Mouse (Mus musculus): ENCODE results near the gene Olfr1264. TPM values are rescaled to one million over a fixed set of nuclear protein-coding genes. Genes with fewer than 3 reads are reported as not detected.

Olfr1264 gene
- not detected in 2 replicates for total RNA-seq (2017)

DNA sequence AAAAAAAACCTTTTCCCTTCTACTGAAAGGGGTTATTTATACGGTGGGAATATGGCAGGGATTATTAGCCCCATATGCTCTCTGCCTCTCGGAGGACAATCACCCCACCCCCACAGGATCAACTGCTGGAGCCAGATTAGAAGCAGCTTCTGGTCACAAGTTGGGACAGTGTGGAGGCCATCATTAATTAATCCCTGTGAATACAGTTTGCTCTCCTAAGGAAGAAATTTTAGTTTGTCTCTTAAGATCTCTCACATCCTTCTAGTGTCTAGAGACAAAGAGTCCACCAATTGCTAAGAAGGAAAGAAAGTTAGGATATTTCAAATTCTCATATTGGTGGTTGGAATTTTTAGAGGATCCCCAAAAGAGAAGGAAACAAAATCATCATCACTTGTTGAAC lies at the start of gene Olfr1264:
Gene Olfr1264, minus strand, starts transcription at position 101 of the 400 bp plus-strand sequence.
- ATAC-seq (ENCODE audit: extremely low read depth, insufficient number of reproducible peaks, low FRiP score, poor library complexity, severe bottlenecking) = no peak

DNA sequence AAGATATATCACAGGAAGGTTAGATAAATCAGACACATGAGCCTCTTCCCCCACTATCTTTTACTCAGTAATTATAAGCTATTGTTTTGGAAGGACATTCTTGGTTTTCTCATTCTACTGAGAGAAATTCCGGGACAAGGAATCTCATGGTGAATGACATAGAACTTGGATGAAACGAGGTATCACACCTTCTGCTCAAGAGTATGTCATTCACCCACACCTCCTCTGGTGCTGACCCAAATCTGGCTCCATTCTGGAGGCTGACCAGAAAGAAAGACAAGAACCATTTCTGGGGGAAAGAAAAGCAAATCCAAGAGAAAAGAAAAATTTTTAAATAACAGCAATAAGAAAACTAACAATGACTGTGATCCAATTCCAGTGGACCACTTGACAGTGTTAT lies 44.7 kb upstream of the Olfr1264 start:
- no peak for ATAC-seq (ENCODE audit: extremely low read depth, insufficient number of reproducible peaks, low FRiP score, poor library complexity, severe bottlenecking)

DNA sequence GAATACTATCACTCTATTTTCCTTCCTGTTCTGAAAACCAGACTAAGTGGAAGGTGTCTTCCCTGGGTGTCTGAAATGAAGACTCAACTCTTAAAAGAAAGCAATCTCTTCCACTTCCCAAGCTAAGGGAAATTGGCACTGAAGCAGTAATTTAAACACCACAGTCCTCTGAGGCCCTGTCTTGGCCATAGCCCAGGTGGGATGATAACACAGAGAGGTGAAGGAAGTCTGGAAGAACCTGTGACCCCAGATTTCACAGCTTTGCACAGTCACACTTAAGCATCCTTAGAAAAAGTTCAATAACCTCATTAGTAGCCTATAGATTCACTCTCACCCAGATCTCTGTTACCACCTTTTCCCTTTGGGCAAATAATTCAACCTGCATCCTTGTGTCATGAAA lies 38.1 kb upstream of the Olfr1264 start, which contains the start of gene Olfr140:
Gene Olfr140, minus strand, starts transcription at position 101 of the 400 bp plus-strand sequence.
- no peak for ATAC-seq (ENCODE audit: extremely low read depth, insufficient number of reproducible peaks, low FRiP score, poor library complexity, severe bottlenecking)

DNA sequence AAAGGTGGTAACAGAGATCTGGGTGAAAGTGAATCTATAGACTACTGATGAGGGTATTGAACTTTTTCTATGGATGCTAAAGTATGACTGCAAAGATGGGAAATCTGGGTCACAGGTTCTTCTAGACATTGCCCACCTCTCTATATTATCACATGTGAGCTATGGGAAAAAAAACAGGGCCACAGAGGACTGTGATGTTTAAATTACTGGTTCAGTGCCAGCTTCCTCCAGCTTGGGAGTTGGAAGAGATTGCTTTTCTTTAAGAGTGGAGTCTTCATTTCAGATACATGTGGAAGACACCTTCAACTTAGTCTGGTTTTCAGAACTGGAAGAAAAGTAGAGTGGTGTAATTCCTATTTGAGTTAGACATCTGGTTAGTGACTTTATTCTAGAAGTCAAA lies 9.7 kb upstream of the Olfr1264 start, which contains the start of gene Olfr1265:
Gene Olfr1265, plus strand, starts transcription at position 301 of the 400 bp plus-strand sequence.
- no peak for ATAC-seq (ENCODE audit: extremely low read depth, insufficient number of reproducible peaks, low FRiP score, poor library complexity, severe bottlenecking)

DNA sequence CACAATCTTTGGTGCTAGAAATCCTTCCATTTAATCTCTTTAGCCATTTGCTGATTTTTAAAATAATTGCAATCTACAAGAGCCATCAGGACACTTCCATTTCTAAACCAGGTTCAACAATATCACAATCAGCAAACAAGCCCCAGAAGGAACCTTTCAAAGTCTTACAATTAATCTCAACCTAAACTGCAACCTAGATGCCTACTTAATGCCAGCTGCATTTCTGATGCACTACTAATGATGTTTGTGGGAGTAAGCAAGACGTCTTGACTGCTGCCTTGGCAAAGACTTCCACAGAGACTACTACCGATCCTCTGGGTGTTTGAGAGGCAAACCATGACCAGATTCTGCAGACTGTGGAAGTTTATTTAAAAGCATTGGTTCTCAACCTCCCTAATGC lies 13.5 kb downstream of the Olfr1264 start, which contains the start of gene Olfr1263:
Gene Olfr1263, plus strand, starts transcription at position 301 of the 400 bp plus-strand sequence.
- ATAC-seq (ENCODE audit: extremely low read depth, insufficient number of reproducible peaks, low FRiP score, poor library complexity, severe bottlenecking) = no peak

DNA sequence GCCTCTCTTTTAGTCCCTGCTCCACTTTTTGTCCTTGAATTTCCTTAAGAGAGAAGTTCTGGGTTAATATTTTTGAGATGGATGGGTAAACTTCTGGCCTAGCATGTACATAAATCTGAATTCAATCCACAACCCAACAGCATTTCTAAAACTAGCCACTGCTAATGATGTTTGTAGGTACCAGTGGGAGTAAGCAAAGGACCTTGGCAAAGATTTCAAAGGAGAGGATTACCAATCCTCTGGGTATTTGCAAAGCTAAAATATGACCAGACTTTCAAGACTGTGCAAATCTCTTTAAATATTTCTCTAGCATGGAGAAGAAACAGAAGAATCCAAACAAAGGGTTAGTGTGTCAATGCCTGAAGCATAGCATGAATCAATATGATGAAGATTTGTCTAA lies 25.5 kb downstream of the Olfr1264 start, which contains the start of gene Olfr1262:
Gene Olfr1262, plus strand, starts transcription at position 301 of the 400 bp plus-strand sequence.
- no peak for ATAC-seq (ENCODE audit: extremely low read depth, insufficient number of reproducible peaks, low FRiP score, poor library complexity, severe bottlenecking)

DNA sequence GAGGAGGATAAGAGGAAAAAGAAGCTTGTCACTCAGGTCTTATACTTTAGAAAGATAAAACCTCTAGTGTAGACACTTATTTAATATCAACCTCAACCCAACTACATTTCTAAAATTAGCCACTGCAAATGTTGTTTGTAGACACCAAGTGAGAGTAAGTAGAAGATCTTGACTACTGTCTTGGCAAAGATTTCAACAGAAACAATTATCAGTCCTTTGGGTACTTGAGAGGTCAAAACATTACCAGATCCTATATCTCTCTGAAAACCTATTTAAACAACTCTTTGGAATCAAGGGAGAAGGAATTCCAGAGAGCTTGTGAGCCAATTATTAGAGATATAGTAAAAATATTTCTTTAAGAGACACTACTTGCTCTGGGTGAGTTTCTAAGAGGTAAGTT lies 34.5 kb downstream of the Olfr1264 start, which contains the start of gene Olfr1261:
Gene Olfr1261, plus strand, starts transcription at position 301 of the 400 bp plus-strand sequence.
- ATAC-seq (ENCODE audit: extremely low read depth, insufficient number of reproducible peaks, low FRiP score, poor library complexity, severe bottlenecking) = no peak

DNA sequence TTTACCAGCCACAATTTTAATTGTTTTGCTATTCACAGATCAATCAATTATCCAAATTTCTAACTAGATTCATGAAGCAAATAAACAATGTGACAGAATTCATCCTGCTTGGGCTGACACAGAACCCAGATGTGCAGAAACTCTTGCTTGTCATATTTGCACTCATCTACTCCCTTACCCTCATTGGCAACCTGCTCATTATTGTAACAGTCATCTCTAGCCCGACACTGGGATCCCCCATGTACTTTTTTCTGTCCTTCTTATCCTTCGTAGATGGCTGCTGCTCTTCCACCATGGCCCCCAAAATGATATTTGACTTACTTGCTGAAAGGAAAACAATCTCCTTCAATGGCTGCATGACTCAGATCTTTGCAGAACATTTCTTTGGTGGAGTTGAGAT lies 47.7 kb downstream of the Olfr1264 start:
- ATAC-seq (ENCODE audit: extremely low read depth, insufficient number of reproducible peaks, low FRiP score, poor library complexity, severe bottlenecking) = no peak

DNA sequence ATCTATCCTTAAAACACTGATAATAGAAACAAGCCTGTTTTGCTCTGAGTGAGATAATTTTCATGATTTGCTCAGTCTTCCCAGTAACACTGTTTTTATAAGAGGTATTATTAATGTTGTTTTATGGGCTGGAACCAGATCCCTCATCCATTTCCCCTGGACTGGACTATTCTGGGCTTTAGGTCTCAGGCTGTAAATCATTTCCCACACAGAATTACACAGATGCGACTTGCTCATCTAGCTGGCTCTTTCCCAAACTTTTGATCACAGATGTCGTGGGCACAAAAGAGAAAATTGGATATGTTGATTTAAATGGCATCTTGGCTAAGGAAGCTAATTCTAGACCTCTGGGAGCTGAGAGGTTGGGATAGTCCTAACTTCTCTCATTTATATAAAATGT lies 51.2 kb downstream of the Olfr1264 start, which contains the start of gene Olfr1260:
Gene Olfr1260, plus strand, starts transcription at position 157 of the 400 bp plus-strand sequence.
- ATAC-seq (ENCODE audit: extremely low read depth, insufficient number of reproducible peaks, low FRiP score, poor library complexity, severe bottlenecking) = no peak

Other genes with a start within 250 kb of the Olfr1264 start
- gene Olfr1254, start 232.0 kb downstream of the Olfr1264 start, total RNA-seq (2017) = not detected in 2 replicates
- gene Olfr1255, start 213.5 kb downstream of the Olfr1264 start, total RNA-seq (2017) = not detected in 2 replicates
- not detected in 2 replicates for gene Olfr1256, start 184.0 kb downstream of the Olfr1264 start, total RNA-seq (2017)
- gene Olfr48, start 177.4 kb downstream of the Olfr1264 start, total RNA-seq (2017) = not detected in 2 replicates
- gene Olfr1257, start 147.1 kb downstream of the Olfr1264 start, total RNA-seq (2017) = not detected in 2 replicates
- gene Olfr1258, start 98.3 kb downstream of the Olfr1264 start, total RNA-seq (2017) = not detected in 2 replicates
- gene Olfr1259, start 76.9 kb downstream of the Olfr1264 start, total RNA-seq (2017) = not detected in 2 replicates
- not detected in 2 replicates for gene Olfr1260, start 51.2 kb downstream of the Olfr1264 start, total RNA-seq (2017)
- not detected in 2 replicates for gene Olfr1261, start 34.4 kb downstream of the Olfr1264 start, total RNA-seq (2017)
- gene Olfr1262, start 25.4 kb downstream of the Olfr1264 start, total RNA-seq (2017) = not detected in 2 replicates
- not detected in 2 replicates for gene Olfr1263, start 13.4 kb downstream of the Olfr1264 start, total RNA-seq (2017)
- not detected in 2 replicates for gene Olfr1265, start 9.8 kb upstream of the Olfr1264 start, total RNA-seq (2017)
- gene Olfr140, start 38.0 kb upstream of the Olfr1264 start, total RNA-seq (2017) = not detected in 2 replicates
- gene Olfr1269, start 95.8 kb upstream of the Olfr1264 start, total RNA-seq (2017) = not detected in 2 replicates
- gene Olfr32, start 116.7 kb upstream of the Olfr1264 start, total RNA-seq (2017) = not detected in 2 replicates
- not detected in 2 replicates for gene Olfr1270, start 127.5 kb upstream of the Olfr1264 start, total RNA-seq (2017)
- gene Olfr1506, start 198.9 kb upstream of the Olfr1264 start, total RNA-seq (2017) = not detected in 2 replicates
- gene Olfr142, start 232.0 kb upstream of the Olfr1264 start, total RNA-seq (2017) = not detected in 2 replicates
- under 0.01 TPM in 2 replicates for gene Olfr1271, start 245.5 kb upstream of the Olfr1264 start, total RNA-seq (2017)

Data from neutrophil, adult 5-6 weeks (primary cell).